17 mouse cellular contexts compared by ENCODE assay signal in genomic region chr3:40119462-40119861, GRCm38 (mm10).
DNase-seq lines count a peak whose midpoint lies in the region; ATAC-seq and TF ChIP-seq lines count a peak whose summit lies in the region.
"Had no signal": no experiment of that assay in that cellular context is flagged by ENCODE, and none has a peak within 500 bp of the region (broad histone marks: within the 10 kb centered on the region; RNA-seq: fewer than 3 reads in every experiment).

No protein-coding gene starts in this region.

- no peaks in the 10 kb centered on the region for H3K36me3 ChIP-seq in forebrain, embryonic 11.5 days (ENCODE audit: control insufficient read depth, insufficient read depth, low read length)
- H3K36me3 ChIP-seq in forebrain, embryonic 15.5 days: no peaks in the 10 kb centered on the region
- no peaks in the 10 kb centered on the region for H3K36me3 ChIP-seq in midbrain, embryonic 11.5 days (ENCODE audit: control insufficient read depth, insufficient read depth, low read length)
- H3K36me3 ChIP-seq in midbrain, embryonic 15.5 days (replicated peaks): no peaks in the 10 kb centered on the region
- H3K36me3 ChIP-seq in hindbrain, postnatal 0 days (ENCODE audit: insufficient read depth, low read length): no peaks in the 10 kb centered on the region
- H3K36me3 ChIP-seq in intestine, embryonic 16.5 days (ENCODE audit: control insufficient read depth, insufficient read depth, low read length): no peaks in the 10 kb centered on the region
- H3K36me3 ChIP-seq: hindbrain, embryonic 15.5 days had no signal

- no peaks in the 10 kb centered on the region for H3K27me3 ChIP-seq in forebrain, embryonic 11.5 days (ENCODE audit: control insufficient read depth, insufficient read depth, low read length)
- no peaks in the 10 kb centered on the region for H3K27me3 ChIP-seq in forebrain, embryonic 15.5 days
- H3K27me3 ChIP-seq in midbrain, embryonic 11.5 days (ENCODE audit: control insufficient read depth, insufficient read depth, low read length): no peaks in the 10 kb centered on the region; the same call in 1 of the 2 replicates
- no peaks in the 10 kb centered on the region for H3K27me3 ChIP-seq in midbrain, embryonic 15.5 days (replicated peaks)
- H3K27me3 ChIP-seq in hindbrain, postnatal 0 days (ENCODE audit: insufficient read depth, low read length): no peaks in the 10 kb centered on the region
- H3K27me3 ChIP-seq in intestine, embryonic 16.5 days (replicated peaks; ENCODE audit: control insufficient read depth, insufficient read depth, low read length): no peaks in the 10 kb centered on the region
- H3K27me3 ChIP-seq: hindbrain, embryonic 15.5 days had no signal

- WGBS in forebrain, embryonic 11.5 days: 56% methylated on average over 1 of the region's 1 CpGs
- 29% methylated on average over 1 of the region's 1 CpGs for WGBS in forebrain, embryonic 15.5 days
- 58% methylated on average over 1 of the region's 1 CpGs for WGBS in midbrain, embryonic 11.5 days
- 22% methylated on average over 1 of the region's 1 CpGs for WGBS in midbrain, embryonic 15.5 days
- 6% methylated on average over 1 of the region's 1 CpGs for WGBS in hindbrain, postnatal 0 days
- WGBS in intestine, embryonic 16.5 days: 48% methylated on average over 1 of the region's 1 CpGs

- DNase-seq in forebrain, embryonic 11.5 days (ENCODE audit: low spot score): no peak
- peak; percentile 76 for DNase-seq in midbrain, embryonic 11.5 days (ENCODE audit: low spot score, missing footprints)
- DNase-seq in hindbrain, postnatal 0 days (ENCODE audit: low spot score): peak; percentile 58
- peak; percentile 44 for DNase-seq in retina, postnatal 1 day
- DNase-seq in adrenal gland, adult 2 months: no peak
- DNase-seq: B cell, adult 2 months; cerebellum, postnatal 25 days; heart, adult 11 months; kidney, adult 18-20 months; kidney, postnatal 14 days; liver; liver, postnatal 0 days; right cerebral cortex, postnatal 14 days had no signal

- no peak overlapping the region for H3K9ac ChIP-seq in forebrain, embryonic 11.5 days (ENCODE audit: low read length)
- no peak overlapping the region for H3K9ac ChIP-seq in forebrain, embryonic 15.5 days (replicated peaks)
- H3K9ac ChIP-seq in midbrain, embryonic 11.5 days (ENCODE audit: low read length): no peak overlapping the region
- no peak overlapping the region for H3K9ac ChIP-seq in midbrain, embryonic 15.5 days
- H3K9ac ChIP-seq in hindbrain, postnatal 0 days (replicated peaks; ENCODE audit: low read length): no peak overlapping the region
- no peak overlapping the region for H3K9ac ChIP-seq in intestine, embryonic 16.5 days (ENCODE audit: low read depth, low read length)
- H3K9ac ChIP-seq: hindbrain, embryonic 15.5 days; liver, postnatal 0 days had no signal

- H3K4me2 ChIP-seq in forebrain, embryonic 11.5 days (ENCODE audit: low read depth, low read length, severe bottlenecking): no peak overlapping the region
- no peak overlapping the region for H3K4me2 ChIP-seq in forebrain, embryonic 15.5 days (replicated peaks)
- no peak overlapping the region for H3K4me2 ChIP-seq in midbrain, embryonic 11.5 days
- no peak overlapping the region for H3K4me2 ChIP-seq in midbrain, embryonic 15.5 days
- no peak overlapping the region for H3K4me2 ChIP-seq in hindbrain, postnatal 0 days (ENCODE audit: low read depth, low read length)
- H3K4me2 ChIP-seq in intestine, embryonic 16.5 days (ENCODE audit: low read depth, low read length): no peak overlapping the region
- H3K4me2 ChIP-seq: hindbrain, embryonic 15.5 days had no signal

- H3K9me3 ChIP-seq in forebrain, embryonic 11.5 days (ENCODE audit: control insufficient read depth, low read length): no peaks in the 10 kb centered on the region
- no peaks in the 10 kb centered on the region for H3K9me3 ChIP-seq in forebrain, embryonic 15.5 days
- no peaks in the 10 kb centered on the region for H3K9me3 ChIP-seq in midbrain, embryonic 11.5 days (ENCODE audit: control insufficient read depth, low read length)
- H3K9me3 ChIP-seq in midbrain, embryonic 15.5 days: no peaks in the 10 kb centered on the region
- H3K9me3 ChIP-seq in hindbrain, postnatal 0 days (ENCODE audit: low read length): no peaks in the 10 kb centered on the region
- no peaks in the 10 kb centered on the region for H3K9me3 ChIP-seq in intestine, embryonic 16.5 days (ENCODE audit: control insufficient read depth, low read length)
- H3K9me3 ChIP-seq: hindbrain, embryonic 15.5 days had no signal

- H3K27ac ChIP-seq in forebrain, embryonic 11.5 days (ENCODE audit: low read depth, low read length): no peak overlapping the region
- no peak overlapping the region for H3K27ac ChIP-seq in forebrain, embryonic 15.5 days (replicated peaks)
- H3K27ac ChIP-seq in midbrain, embryonic 11.5 days (ENCODE audit: low read depth, low read length): no peak overlapping the region
- no peak overlapping the region for H3K27ac ChIP-seq in midbrain, embryonic 15.5 days
- no peak overlapping the region for H3K27ac ChIP-seq in hindbrain, postnatal 0 days
- no peak overlapping the region for H3K27ac ChIP-seq in intestine, embryonic 16.5 days (ENCODE audit: low read length)
- H3K27ac ChIP-seq: hindbrain, embryonic 15.5 days had no signal

- no peak for TF ChIP-seq CTCF in hindbrain, postnatal 0 days (IDR thresholded peaks at IDR 0.05; ENCODE audit: low read depth)

- 0 out of 2 replicates have a peak, but pooled peaks have one; percentile 6 for ATAC-seq in forebrain, embryonic 11.5 days (replicated peaks; ENCODE audit: low FRiP score)
- ATAC-seq in forebrain, embryonic 15.5 days (replicated peaks): no peak
- no peak for ATAC-seq in midbrain, embryonic 11.5 days (ENCODE audit: low FRiP score)
- ATAC-seq in midbrain, embryonic 15.5 days (replicated peaks): no peak; the same call in 1 of the 2 replicates
- ATAC-seq in hindbrain, postnatal 0 days: 0 out of 2 replicates have a peak, but pooled peaks have one; percentile 22
- ATAC-seq in intestine, embryonic 16.5 days: no peak
- ATAC-seq: liver, postnatal 0 days had no signal

- peaks cover 10% of the 10 kb centered on the region; the same call in 1 of the 2 replicates for H3K4me1 ChIP-seq in forebrain, embryonic 11.5 days (replicated peaks; ENCODE audit: control insufficient read depth, insufficient read depth, low read length)
- peaks cover 13% of the 10 kb centered on the region for H3K4me1 ChIP-seq in forebrain, embryonic 15.5 days
- peaks cover 19% of the 10 kb centered on the region for H3K4me1 ChIP-seq in midbrain, embryonic 11.5 days (ENCODE audit: control insufficient read depth, insufficient read depth, low read length)
- peaks cover 22% of the 10 kb centered on the region for H3K4me1 ChIP-seq in midbrain, embryonic 15.5 days
- no peaks in the 10 kb centered on the region for H3K4me1 ChIP-seq in hindbrain, postnatal 0 days (ENCODE audit: insufficient read depth, low read length)
- no peaks in the 10 kb centered on the region; the same call in 1 of the 2 replicates for H3K4me1 ChIP-seq in intestine, embryonic 16.5 days (ENCODE audit: control insufficient read depth, insufficient read depth, low read length)

- no peak overlapping the region for H3K4me3 ChIP-seq in forebrain, embryonic 11.5 days (ENCODE audit: low read depth, low read length)
- no peak overlapping the region for H3K4me3 ChIP-seq in forebrain, embryonic 15.5 days
- H3K4me3 ChIP-seq in midbrain, embryonic 11.5 days (ENCODE audit: low read depth, low read length): no peak overlapping the region
- no peak overlapping the region for H3K4me3 ChIP-seq in midbrain, embryonic 15.5 days
- no peak overlapping the region for H3K4me3 ChIP-seq in hindbrain, postnatal 0 days (ENCODE audit: low read length)
- H3K4me3 ChIP-seq in intestine, embryonic 16.5 days (ENCODE audit: low read length): no peak overlapping the region
- H3K4me3 ChIP-seq: hindbrain, embryonic 15.5 days had no signal

Comparison
In these comparisons a context has a peak if more than half of its experiments do, and no peak if none do; other contexts are left out.
1. ATAC-seq: peak in forebrain, embryonic 11.5 days (single experiment) and hindbrain, postnatal 0 days (single experiment); none in forebrain, embryonic 15.5 days (single experiment), midbrain, embryonic 11.5 days (single experiment), midbrain, embryonic 15.5 days (single experiment) and intestine, embryonic 16.5 days (single experiment).
2. DNase-seq: peak in midbrain, embryonic 11.5 days (single experiment), hindbrain, postnatal 0 days (single experiment) and retina, postnatal 1 day (single experiment); none in forebrain, embryonic 11.5 days (single experiment) and adrenal gland, adult 2 months (single experiment).